Mouse (Mus musculus): ENCODE measurements at regions not wholly inside any gene's neighbourhood (a gene's known extent, or its start where the extent isn't known, plus 50 kb on each side); places are given as distances from the start of the nearest gene placed in this dataset.

GRCm38 (mm10) chr1:183947066-183947465 lies 66.0 kb upstream of the Dusp10 start:
- no peak for TF ChIP-seq CTCF (IDR thresholded peaks at IDR 0.05; ENCODE audit: control insufficient read depth, insufficient read depth, low read length)
- TF ChIP-seq POLR2A (IDR thresholded peaks at IDR 0.05; ENCODE audit: borderline replicate concordance, control insufficient read depth, low read depth, low read length), result no peak
